Mouse (Mus musculus) lung, postnatal 0 days (tissue): Measurements from ENCODE around the gene Popdc3.

Experiments
- CTCF ChIP-seq: IDR thresholded peaks from 2 replicates; pipeline ENCODE4 v1.5.1; 2016; ENCODE audit warnings: antibody characterized with exemption, mild to moderate bottlenecking
- EP300 ChIP-seq: IDR thresholded peaks from 2 replicates; pipeline ENCODE4 v1.6.1; 2016; ENCODE audit warnings: antibody characterized with exemption, mild to moderate bottlenecking, control low read depth

- TF ChIP-seq CTCF (peak; percentile 9; the same call in 1 of the 2 replicates), EP300 (no peak)
These were observed 7.6 kb downstream of the Popdc3 start for GRCm38 (mm10) chr10:45185457-45185856.
